Mouse (Mus musculus) heart, embryonic 12.5 days (tissue): ENCODE results near the gene Apobr. TPM values are rescaled to one million over a fixed set of nuclear protein-coding genes. Genes with fewer than 3 reads are reported as not detected.

Experiments
- ATAC-seq: fragments of 200-750 bp; cut with Nextera tagmentation; 2 replicates; pipeline ENCODE4 v1.8.0; 2017; ENCODE audit warnings: moderate TSS enrichment, moderate library complexity; ENCODE audit not compliant: insufficient number of reproducible peaks, low FRiP score
- H3K27ac ChIP-seq: fragments of 300-500 bp; sonication (generic); 2 replicates; pipeline ENCODE4 v1.5.1; 2016; ENCODE audit warnings: mild to moderate bottlenecking, moderate library complexity; ENCODE audit not compliant: poor library complexity, severe bottlenecking
- H3K27me3 ChIP-seq: fragments of 300-500 bp; sonication (generic); replicated peaks from 2 replicates; pipeline ENCODE4 v1.6.1; 2016; ENCODE audit warnings: mild to moderate bottlenecking, moderate library complexity
- H3K36me3 ChIP-seq: fragments of 300-500 bp; sonication (generic); 2 replicates; pipeline ENCODE4 v1.6.1; 2016; ENCODE audit warnings: mild to moderate bottlenecking, moderate library complexity
- H3K4me1 ChIP-seq: fragments of 300-500 bp; sonication (generic); replicated peaks from 2 replicates; pipeline ENCODE4 v1.6.1; 2016; ENCODE audit warnings: mild to moderate bottlenecking
- H3K4me2 ChIP-seq: fragments of 300-500 bp; sonication (generic); 2 replicates; pipeline ENCODE4 v1.6.1; 2016; ENCODE audit warnings: mild to moderate bottlenecking, moderate library complexity
- H3K4me3 ChIP-seq: fragments of 300-500 bp; sonication (generic); 2 replicates; pipeline ENCODE4 v1.5.1; 2016; ENCODE audit warnings: mild to moderate bottlenecking
- H3K9ac ChIP-seq: fragments of 300-500 bp; sonication (generic); 2 replicates; pipeline ENCODE4 v1.6.1; 2016; ENCODE audit warnings: mild to moderate bottlenecking, moderate library complexity
- H3K9me3 ChIP-seq: fragments of 300-500 bp; sonication (generic); replicated peaks from 2 replicates; pipeline ENCODE4 v1.6.1; 2016; ENCODE audit warnings: mild to moderate bottlenecking, moderate library complexity
- WGBS: fragments of 180-500 bp; shearing (Covaris S2); methylation state at CpG from one replicate; pipeline ENCODE4 v1.1.7; 2016; 5-methylcytosine and 5-hydroxymethylcytosine counted together
- polyA plus RNA-seq: library from polyadenylated mRNA; unstranded; fragments of >200 nt; fragmentation: Nextera tagmentation; extraction: Ambion mirVana; gene quantifications from 2 replicates; pipeline ENCODE4 v1.2.1, GENCODE M21; 2016

Gene Apobr
- polyA plus RNA-seq, 1 experiment from 2014 or later: 0.27 TPM

DNA sequence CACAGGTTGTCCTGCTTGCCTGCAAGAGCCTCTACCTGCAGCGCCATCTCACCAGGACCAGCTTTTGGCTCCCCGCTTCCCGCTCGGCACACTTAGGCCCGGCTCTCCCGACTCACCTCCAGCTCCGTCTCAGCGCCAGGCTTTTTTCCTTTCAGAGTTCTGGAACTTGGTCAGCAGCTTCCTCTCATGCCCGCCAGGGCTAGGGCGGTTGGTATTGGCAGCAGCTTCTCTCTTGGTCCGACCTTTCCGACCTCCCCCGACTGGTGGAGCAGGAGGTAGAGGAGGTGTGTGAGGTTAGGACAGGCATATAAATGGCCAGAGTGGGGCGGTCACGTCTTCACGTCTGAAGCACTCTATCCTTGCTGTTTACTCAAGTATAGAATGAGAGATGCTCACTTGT is 40.0 kb downstream of the Apobr start:
- H3K9me3 ChIP-seq: no peaks in the 10 kb centered on the region
- no peaks in the 10 kb centered on the region for H3K27me3 ChIP-seq
- H3K27ac ChIP-seq: no peak overlapping the region
- WGBS: 58% methylated on average over 16 of the region's 16 CpGs
- H3K36me3 ChIP-seq: no peaks in the 10 kb centered on the region
- H3K9ac ChIP-seq: no peak overlapping the region
- no peak overlapping the region for H3K4me3 ChIP-seq
- ATAC-seq: no peak
- no peak overlapping the region for H3K4me2 ChIP-seq
- H3K4me1 ChIP-seq: peaks cover 12% of the 10 kb centered on the region

DNA sequence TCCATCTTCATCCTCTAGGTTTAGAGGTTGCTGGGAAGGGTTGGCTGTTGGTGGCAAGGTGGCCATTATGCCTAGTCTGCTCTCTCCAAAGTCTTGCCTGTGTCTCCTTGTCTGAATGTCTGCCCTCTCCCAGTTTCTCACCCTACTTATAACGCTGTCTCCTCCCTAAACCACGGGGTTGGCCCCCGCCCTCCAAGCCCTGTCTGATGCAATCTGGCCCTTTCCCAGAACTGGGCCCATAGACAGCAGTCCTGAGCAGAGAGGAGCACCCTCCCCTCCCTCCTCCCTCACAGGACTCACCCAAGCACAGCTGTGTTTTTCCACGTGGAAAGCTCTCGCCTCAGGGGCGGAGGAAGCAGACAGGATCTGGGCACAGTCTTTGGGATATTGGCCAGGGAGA is 40.6 kb downstream of the Apobr start:
- Histone ChIP-seq H3K9ac (no peak overlapping the region), H3K4me1 (peaks cover 12% of the 10 kb centered on the region), H3K9me3 (no peaks in the 10 kb centered on the region), H3K36me3 (no peaks in the 10 kb centered on the region), H3K4me3 (no peak overlapping the region), H3K4me2 (no peak overlapping the region), H3K27me3 (no peaks in the 10 kb centered on the region), H3K27ac (no peak overlapping the region)
- WGBS: 35% methylated on average over 6 of the region's 6 CpGs
- ATAC-seq: peak; percentile 51

DNA sequence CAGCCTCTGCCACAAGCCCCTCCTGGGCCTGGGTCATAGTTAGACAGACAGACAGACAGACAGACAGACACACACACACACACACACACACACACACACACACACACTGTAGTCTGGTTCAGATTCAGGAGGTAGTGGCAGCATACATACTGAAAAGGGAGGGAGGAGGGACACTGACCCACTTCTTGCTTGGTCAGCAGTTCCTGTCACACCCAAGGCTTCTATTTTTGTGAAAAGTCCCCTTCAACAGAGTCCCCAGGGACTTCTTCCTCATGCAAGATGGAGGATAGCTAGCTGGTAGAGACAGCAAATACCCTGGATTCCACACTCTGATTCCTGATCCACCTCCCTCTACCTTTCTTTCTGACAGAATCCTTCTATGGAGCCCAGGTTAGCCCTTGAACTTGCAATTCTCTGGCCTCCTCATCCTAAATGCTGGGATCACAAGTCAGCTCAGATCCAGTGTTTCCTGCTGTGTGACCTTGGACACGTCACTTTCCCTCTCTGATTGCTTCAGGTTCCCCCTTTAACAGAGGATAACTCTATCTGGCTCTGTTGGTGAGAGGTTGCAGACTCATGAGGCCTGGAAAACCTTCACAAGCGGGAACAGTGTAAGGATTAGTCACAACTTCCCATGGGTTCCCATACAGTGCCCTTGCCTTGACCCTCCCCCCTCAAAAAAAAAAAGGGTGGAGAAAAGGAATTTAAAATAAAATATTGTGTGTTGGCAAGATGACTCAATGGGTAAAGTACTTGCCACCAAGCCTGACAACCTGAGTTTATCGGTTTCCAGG is 41.3 kb downstream of the Apobr start:
- Histone ChIP-seq H3K4me1 (peaks cover 12% of the 10 kb centered on the region), H3K4me2 (no peak overlapping the region), H3K36me3 (no peaks in the 10 kb centered on the region), H3K4me3 (no peak overlapping the region), H3K9ac (no peak overlapping the region), H3K9me3 (no peaks in the 10 kb centered on the region), H3K27ac (no peak overlapping the region), H3K27me3 (no peaks in the 10 kb centered on the region)
- 70% methylated on average over 3 of the region's 3 CpGs for WGBS
- 0 out of 2 replicates have a peak, but pooled peaks have one; percentile 2 for ATAC-seq

DNA sequence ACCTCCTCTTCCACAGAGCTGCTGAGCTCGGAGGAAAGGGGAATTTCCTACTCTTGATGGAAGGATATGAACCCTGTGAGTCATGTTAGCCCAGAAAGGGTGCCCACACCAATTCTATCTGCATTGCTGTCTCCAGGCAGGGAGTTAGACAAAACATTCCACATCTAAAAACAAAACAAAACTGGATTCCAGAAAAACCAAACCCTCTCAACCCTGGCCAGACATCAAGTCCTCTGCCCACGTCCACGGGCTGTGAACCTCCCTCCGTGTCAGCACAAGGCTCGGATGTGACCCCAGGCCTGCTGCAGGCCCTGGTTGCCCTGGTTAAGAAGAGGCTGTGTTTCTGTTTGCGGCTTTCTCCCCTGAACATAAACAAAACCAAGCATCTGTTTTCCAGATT is 43.4 kb downstream of the Apobr start:
- Histone ChIP-seq H3K9me3 (no peaks in the 10 kb centered on the region), H3K27ac (no peak overlapping the region), H3K9ac (0 out of 2 replicates have a peak overlapping the region, but pooled peaks have one; percentile 35), H3K4me2 (no peak overlapping the region), H3K4me3 (no peak overlapping the region), H3K4me1 (peaks cover 12% of the 10 kb centered on the region), H3K36me3 (no peaks in the 10 kb centered on the region), H3K27me3 (no peaks in the 10 kb centered on the region)
- ATAC-seq: 0 out of 2 replicates have a peak, but pooled peaks have one; percentile 13
- 50% methylated on average over 6 of the region's 6 CpGs for WGBS

DNA sequence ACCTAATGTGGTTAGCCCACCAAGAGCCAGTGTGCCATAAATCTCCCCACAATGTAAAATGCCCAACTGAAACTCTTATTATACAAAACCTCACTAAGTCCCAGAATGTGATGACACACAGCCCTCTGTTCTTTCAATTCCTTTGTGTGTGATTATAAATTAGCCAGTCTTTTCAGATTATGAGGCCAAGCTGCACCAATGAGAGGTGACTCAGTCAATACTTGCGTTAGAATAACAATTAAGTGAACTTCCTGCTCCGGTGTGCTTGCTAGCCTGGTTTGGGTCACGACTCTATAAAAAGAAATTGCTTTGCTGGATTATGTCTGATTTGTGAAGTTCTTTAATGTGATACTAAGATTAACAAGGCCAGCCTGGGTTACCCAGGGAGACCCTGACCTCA is 45.2 kb downstream of the Apobr start:
- ATAC-seq: no peak
- H3K4me2 ChIP-seq: no peak overlapping the region
- H3K9ac ChIP-seq: no peak overlapping the region
- no peak overlapping the region for H3K27ac ChIP-seq
- no peak overlapping the region for H3K4me3 ChIP-seq
- peaks cover 12% of the 10 kb centered on the region for H3K4me1 ChIP-seq
- H3K36me3 ChIP-seq: no peaks in the 10 kb centered on the region
- 0 out of 2 replicates have a peak, but pooled peaks cover 3% of the 10 kb centered on the region for H3K27me3 ChIP-seq
- 58% methylated on average over 3 of the region's 3 CpGs for WGBS
- no peaks in the 10 kb centered on the region for H3K9me3 ChIP-seq

DNA sequence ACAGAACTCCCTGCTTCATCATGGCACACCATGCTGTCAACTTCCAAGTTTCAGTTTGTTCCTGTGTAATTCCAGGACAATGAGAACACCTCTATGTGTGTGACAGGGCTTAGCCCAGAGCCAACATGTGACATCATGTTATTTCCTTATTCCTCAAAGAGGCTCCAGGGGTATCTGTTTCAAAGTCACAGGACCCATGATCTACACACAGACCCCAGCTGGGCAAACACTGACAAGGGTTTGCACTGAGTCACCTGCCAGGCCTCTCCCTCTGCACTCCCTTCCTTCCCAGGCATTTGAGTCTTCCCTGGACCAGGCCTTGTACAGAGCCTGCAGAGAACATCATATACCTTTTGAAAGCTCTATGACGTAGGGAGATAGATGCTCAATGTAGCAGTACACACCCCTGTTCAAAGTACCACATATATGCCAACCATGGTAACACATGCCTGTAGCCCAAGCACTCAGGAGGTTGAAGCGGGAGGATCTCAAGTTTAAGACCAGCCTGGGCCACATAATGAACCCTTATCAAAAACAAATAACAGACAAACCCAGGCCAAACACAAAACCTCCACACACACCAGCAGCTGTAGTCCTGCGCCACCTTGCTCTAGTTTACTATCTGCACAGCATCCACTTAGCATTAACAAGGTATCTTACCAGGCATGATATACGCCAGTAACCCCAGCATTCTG is 46.2 kb downstream of the Apobr start, which contains the start of gene Nupr1:
Gene Nupr1, minus strand, starts transcription at position 38 of the 695 bp plus-strand sequence.
- no peaks in the 10 kb centered on the region for H3K36me3 ChIP-seq
- ATAC-seq: no peak

DNA sequence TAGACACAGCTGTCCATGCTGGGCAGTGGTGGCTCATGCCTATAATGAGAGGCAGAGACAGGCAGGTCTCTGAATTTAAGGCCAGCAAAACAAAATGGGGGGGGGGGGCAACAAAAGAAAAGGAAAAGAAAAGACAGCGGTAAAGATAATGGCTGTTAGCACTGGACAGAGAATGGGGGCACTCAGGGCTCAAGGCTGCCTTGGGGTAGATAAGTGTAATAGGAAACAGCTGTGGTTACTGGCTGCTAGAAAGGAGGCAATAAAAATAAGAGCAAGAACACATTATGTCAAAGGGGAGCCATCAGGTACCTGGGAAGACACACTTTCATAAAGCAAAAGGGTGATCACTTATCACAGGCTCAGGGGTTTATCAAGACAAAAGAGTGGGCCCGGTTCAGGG is 47.7 kb downstream of the Apobr start:
- no peaks in the 10 kb centered on the region for H3K9me3 ChIP-seq
- H3K36me3 ChIP-seq: no peaks in the 10 kb centered on the region
- ATAC-seq: no peak
- no peak overlapping the region for H3K27ac ChIP-seq
- no peak overlapping the region for H3K9ac ChIP-seq
- 0 out of 2 replicates have a peak, but pooled peaks cover 3% of the 10 kb centered on the region for H3K4me1 ChIP-seq
- H3K4me2 ChIP-seq: no peak overlapping the region
- 0 out of 2 replicates have a peak, but pooled peaks cover 3% of the 10 kb centered on the region for H3K27me3 ChIP-seq
- WGBS: 46% methylated on average over 2 of the region's 2 CpGs
- H3K4me3 ChIP-seq: no peak overlapping the region

More for the DNA sequence above, 46.2 kb downstream of the Apobr start, which contains the start of gene Nupr1:
- peaks cover 5% of the 10 kb centered on the region; the same call in 1 of the 2 replicates for H3K4me1 ChIP-seq
- no peak within 1 kb of the TSS for H3K9ac ChIP-seq
- no peak within 1 kb of the TSS for H3K27ac ChIP-seq
- 0 out of 2 replicates have a peak, but pooled peaks cover 3% of the 10 kb centered on the region for H3K27me3 ChIP-seq
- WGBS: 91% methylated on average over 4 of the region's 4 CpGs
- H3K9me3 ChIP-seq: no peaks in the 10 kb centered on the region
- no peak within 1 kb of the TSS for H3K4me2 ChIP-seq
- no peak within 1 kb of the TSS for H3K4me3 ChIP-seq

DNA sequence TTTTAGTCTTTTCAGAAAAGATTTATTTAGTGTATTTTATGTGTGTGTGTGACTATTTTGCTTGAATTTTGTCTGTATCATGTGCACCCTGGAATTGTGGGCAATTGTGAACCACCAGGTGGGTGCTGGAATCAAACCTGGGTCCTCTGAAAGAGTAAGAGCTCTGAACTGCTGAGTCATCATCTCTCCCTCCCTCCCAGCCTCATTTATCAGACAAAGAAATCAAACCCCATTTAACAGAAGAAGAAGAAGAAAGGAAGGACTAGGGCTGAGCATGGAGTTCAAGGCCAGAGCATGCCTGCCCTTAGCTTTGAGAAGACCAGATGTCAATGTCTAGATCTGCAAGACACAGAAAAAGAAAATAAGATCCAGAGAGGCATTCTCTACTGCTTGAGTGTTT is 50.6 kb downstream of the Apobr start:
- H3K4me2 ChIP-seq: no peak overlapping the region
- H3K4me1 ChIP-seq: no peaks in the 10 kb centered on the region
- no peaks in the 10 kb centered on the region for H3K36me3 ChIP-seq
- H3K27me3 ChIP-seq: 0 out of 2 replicates have a peak, but pooled peaks cover 6% of the 10 kb centered on the region
- H3K4me3 ChIP-seq: no peak overlapping the region
- ATAC-seq: no peak
- H3K9ac ChIP-seq: no peak overlapping the region
- no peaks in the 10 kb centered on the region for H3K9me3 ChIP-seq
- no peak overlapping the region for H3K27ac ChIP-seq

DNA sequence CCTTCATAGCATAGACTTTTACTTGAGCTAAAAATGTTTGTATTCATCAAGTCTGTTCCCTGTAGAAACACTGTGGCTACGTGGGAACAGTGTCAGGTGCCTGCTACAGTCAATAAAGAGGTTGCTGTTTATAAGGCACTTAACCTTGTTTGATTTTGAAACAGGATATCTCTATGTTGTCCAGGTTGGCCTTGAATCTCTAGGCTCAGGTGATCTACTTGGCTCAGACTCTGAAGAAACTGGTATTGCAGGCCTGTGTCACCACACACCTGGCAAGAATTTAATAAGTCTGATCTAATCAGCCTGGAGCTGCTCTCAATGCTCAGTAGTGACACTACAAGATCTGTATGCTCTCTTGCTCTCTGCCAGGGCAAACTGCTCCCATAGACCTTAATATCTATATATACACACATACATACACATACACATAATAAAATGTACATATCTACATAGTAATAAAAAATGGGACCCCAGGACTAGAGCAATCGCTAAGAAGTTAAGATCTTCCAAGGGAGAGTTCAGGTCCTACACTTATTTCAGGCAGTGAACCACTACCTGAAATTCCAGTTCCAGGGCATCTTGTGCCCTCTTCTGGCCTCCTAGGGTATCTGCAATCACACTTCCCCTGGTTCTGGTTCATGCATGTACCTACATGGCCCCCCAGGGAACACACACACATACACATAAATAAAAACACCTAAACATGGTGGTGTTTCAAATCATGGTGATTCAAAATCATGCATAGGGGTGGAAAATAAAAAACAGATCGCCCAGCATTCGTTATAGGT is 52.2 kb downstream of the Apobr start:
- no peak overlapping the region for H3K4me3 ChIP-seq
- no peak for ATAC-seq
- H3K9me3 ChIP-seq: no peaks in the 10 kb centered on the region
- H3K36me3 ChIP-seq: no peaks in the 10 kb centered on the region
- no peak overlapping the region for H3K27ac ChIP-seq
- H3K27me3 ChIP-seq: 0 out of 2 replicates have a peak, but pooled peaks cover 6% of the 10 kb centered on the region
- no peak overlapping the region for H3K4me2 ChIP-seq
- 15% methylated on average over 4 of the region's 4 CpGs for WGBS
- H3K9ac ChIP-seq: no peak overlapping the region
- no peaks in the 10 kb centered on the region for H3K4me1 ChIP-seq
